Mouse (Mus musculus): ENCODE measurements around the gene Btbd9.

DNA sequence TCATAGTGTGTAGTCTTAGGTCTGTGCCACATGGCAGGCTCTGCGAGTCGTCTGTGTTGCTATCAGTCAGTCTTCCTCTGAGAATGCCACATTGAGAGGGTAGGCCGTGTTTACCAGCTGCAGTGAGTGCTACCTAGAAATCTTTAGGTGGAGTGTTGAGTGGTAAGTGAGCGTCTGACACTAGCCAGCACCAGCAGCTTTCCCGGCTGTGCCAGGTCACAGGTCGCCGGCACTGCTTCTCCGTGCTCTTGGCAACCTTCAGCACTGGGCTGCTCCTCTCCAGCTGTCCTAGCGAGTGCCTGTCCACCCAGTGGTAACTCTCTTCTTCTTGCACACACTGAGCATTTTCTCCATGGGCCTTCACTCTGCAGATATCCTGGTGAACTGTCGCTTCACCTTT is 377.9 kb downstream of the Btbd9 start:
- TF ChIP-seq CTCF (IDR thresholded peaks at IDR 0.05; ENCODE audit: extremely low read depth, insufficient read depth, low read length): no peak
- no peak for TF ChIP-seq POLR2A (IDR thresholded peaks at IDR 0.05; ENCODE audit: extremely low read depth, insufficient read depth, low read length)
